Mouse (Mus musculus) cerebellum, postnatal 14 days (tissue): Measurements from ENCODE around the gene Scgb1b11.
"Not testable (repeated sequence)": the region's sequence is repeated elsewhere in the genome, so short reads cannot be mapped to it uniquely, and the experiment has no call there.

Experiments used
- DNase-seq, 2 experiments: peaks; one replicate each; pipeline ENCODE4 v3.0.0; 2021; ENCODE audit warnings: mixed read lengths in 2 of 2

Scgb1b11 gene

GRCm38 (mm10) chr7:32222540-32222939 is at the start of gene Scgb1b11:
Gene Scgb1b11 (plus strand): TSS chr7:32222840.
- DNase-seq = not testable (repeated sequence)

DNA sequence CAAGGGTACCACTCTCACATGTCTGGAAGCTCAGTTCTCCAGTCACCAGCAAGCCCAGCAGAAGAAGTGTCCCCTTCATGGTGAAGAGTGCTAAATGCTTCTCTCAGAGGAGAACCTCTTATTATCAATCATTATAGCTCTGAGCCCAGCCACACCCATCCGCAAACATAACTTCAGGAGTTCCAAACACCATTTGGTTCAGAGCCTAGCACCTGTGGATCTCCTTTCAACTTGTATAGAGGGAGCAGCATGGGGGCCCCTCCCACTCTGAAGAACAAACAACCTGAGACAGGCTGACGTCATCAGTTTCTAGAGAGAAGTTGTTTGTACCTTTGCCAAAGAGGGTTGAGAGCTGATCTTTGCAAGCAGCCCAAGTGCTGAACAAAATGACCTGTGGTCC is 11.6 kb upstream of the Scgb1b11 start, which contains the start of gene Scgb2b11:
TSS of gene Scgb2b11 (minus strand) at position 101 of the 400 bp plus-strand sequence.
- not testable (repeated sequence) for DNase-seq
